Mouse (Mus musculus) CH12.LX (cell line): ENCODE measurements around the gene Kcnj3. TPM values are rescaled to one million over a fixed set of nuclear protein-coding genes. Genes with fewer than 3 reads are reported as not detected.

Experiments used
- DNase-seq: peaks from one replicate; pipeline ENCODE4 v3.0.0-alpha.2; 2013; ENCODE audit errors: extremely low read depth
- H3K27ac ChIP-seq: 2 replicates; pipeline ENCODE4 v1.5.1; 2012; ENCODE audit warnings: low read depth, mild to moderate bottlenecking, control low read depth, moderate library complexity; ENCODE audit not compliant: insufficient read depth
- H3K27me3 ChIP-seq: replicated peaks from 2 replicates; pipeline ENCODE3; 2012; ENCODE audit warnings: inconsistent platforms
- H3K36me3 ChIP-seq, 2 experiments: replicated peaks in 1 of 2; 2 replicates each; pipeline versions ENCODE3 to v1.6.1; 2012; ENCODE audit warnings: inconsistent platforms in 1 of 2, low read length in 1 of 2, mild to moderate bottlenecking in 1 of 2, mixed read lengths in 1 of 2, moderate library complexity in 1 of 2; ENCODE audit not compliant: control insufficient read depth in 1 of 2, insufficient read depth in 1 of 2
- H3K4me1 ChIP-seq, 2 experiments: 2 replicates each; pipeline ENCODE4 v1.6.1; 2012; ENCODE audit warnings: inconsistent platforms in 1 of 2, moderate library complexity in 1 of 2; ENCODE audit not compliant: insufficient read depth in 2 of 2, control insufficient read depth in 1 of 2
- H3K4me2 ChIP-seq: 2 replicates; pipeline ENCODE4 v1.6.1; 2012; ENCODE audit warnings: low read depth, mild to moderate bottlenecking, control low read depth; ENCODE audit not compliant: poor library complexity, insufficient read depth, severe bottlenecking
- H3K4me3 ChIP-seq, 3 experiments: fragments of 150-350 bp in 1 of 3; sonication (generic) in 1 of 3; replicated peaks in 1 of 3; 2 replicates each; pipeline versions ENCODE3 to v1.5.1; 2011 to 2012; ENCODE audit warnings: low read depth in 2 of 3, low read length in 2 of 3, mild to moderate bottlenecking in 2 of 3, moderate library complexity in 2 of 3, control low read depth in 1 of 3, improper control_type of control experiment in 1 of 3, inconsistent platforms in 1 of 3, mixed read lengths in 1 of 3; ENCODE audit not compliant: poor library complexity in 1 of 3
- H3K79me2 ChIP-seq: replicated peaks from 2 replicates; pipeline ENCODE4 v1.6.1; 2012; ENCODE audit warnings: mild to moderate bottlenecking, moderate library complexity; ENCODE audit not compliant: control insufficient read depth, poor library complexity, insufficient read depth, severe bottlenecking; ENCODE audit errors: extremely low read depth
- H3K9ac ChIP-seq: 2 replicates; pipeline ENCODE4 v1.6.1; 2012; ENCODE audit warnings: low read depth, mild to moderate bottlenecking, control low read depth, moderate library complexity; ENCODE audit not compliant: insufficient read depth
- H3K9me3 ChIP-seq: replicated peaks from 2 replicates; pipeline ENCODE3; 2012; ENCODE audit warnings: low read length, inconsistent platforms, mixed read lengths
- BHLHE40 ChIP-seq: IDR thresholded peaks from 2 replicates; pipeline ENCODE4 v1.6.1; 2011; ENCODE audit warnings: mild to moderate bottlenecking, low read depth, low read length, improper control_type of control experiment
- CHD1 ChIP-seq: IDR thresholded peaks from 2 replicates; pipeline ENCODE4 v1.6.1; 2012; ENCODE audit warnings: low read depth, low read length, improper control_type of control experiment, inconsistent platforms
- CHD2 ChIP-seq: IDR thresholded peaks from 2 replicates; pipeline ENCODE4 v1.6.1; 2011; ENCODE audit warnings: low read length, improper control_type of control experiment
- EP300 ChIP-seq: IDR thresholded peaks from 2 replicates; pipeline ENCODE4 v1.6.1; 2011; ENCODE audit warnings: low read length, improper control_type of control experiment
- HCFC1 ChIP-seq: IDR thresholded peaks from 2 replicates; pipeline ENCODE4 v1.6.1; 2012; ENCODE audit warnings: low read depth, mild to moderate bottlenecking, inconsistent platforms, low read length, improper control_type of control experiment
- JUND ChIP-seq: conservative IDR thresholded peaks from 2 replicates; pipeline ENCODE4 v1.6.1; 2011; ENCODE audit warnings: low read depth, low read length, improper control_type of control experiment
- KAT2A ChIP-seq: IDR thresholded peaks from 2 replicates; pipeline ENCODE4 v1.6.1; 2012; ENCODE audit warnings: low read length, improper control_type of control experiment, inconsistent platforms; ENCODE audit not compliant: insufficient replicate concordance
- MAX ChIP-seq: IDR thresholded peaks from 2 replicates; pipeline ENCODE4 v1.6.1; 2011; ENCODE audit warnings: low read length, improper control_type of control experiment
- MAZ ChIP-seq: IDR thresholded peaks from 2 replicates; pipeline ENCODE4 v1.6.1; 2012; ENCODE audit warnings: low read depth, mild to moderate bottlenecking, inconsistent platforms, low read length, improper control_type of control experiment, moderate library complexity
- MEF2A ChIP-seq: IDR thresholded peaks from 2 replicates; pipeline ENCODE4 v1.6.1; 2014; ENCODE audit warnings: low read depth, mild to moderate bottlenecking, inconsistent platforms, low read length, improper control_type of control experiment, borderline replicate concordance
- MXI1 ChIP-seq: IDR thresholded peaks from 2 replicates; pipeline ENCODE4 v1.6.1; 2011; ENCODE audit warnings: mild to moderate bottlenecking, low read depth, low read length, improper control_type of control experiment
- NELFE ChIP-seq: IDR thresholded peaks from 2 replicates; pipeline ENCODE4 v1.6.1; 2011; ENCODE audit warnings: low read depth, low read length, improper control_type of control experiment
- NRF1 ChIP-seq: IDR thresholded peaks from 2 replicates; pipeline ENCODE4 v1.6.1; 2014; ENCODE audit warnings: low read depth, mild to moderate bottlenecking, inconsistent platforms, low read length, improper control_type of control experiment, moderate library complexity
- PAX5 ChIP-seq: IDR thresholded peaks from 2 replicates; pipeline ENCODE4 v1.6.1; 2012; ENCODE audit warnings: low read length, inconsistent platforms, mixed read lengths
- POLR2A ChIP-seq: IDR thresholded peaks from 2 replicates; pipeline ENCODE4 v1.6.1; 2011; ENCODE audit warnings: low read depth, mild to moderate bottlenecking, improper control_type of control experiment, low read length
- RCOR1 ChIP-seq: conservative IDR thresholded peaks from 2 replicates; pipeline ENCODE4 v1.6.1; 2012; ENCODE audit warnings: low read depth, mild to moderate bottlenecking, inconsistent platforms, low read length, improper control_type of control experiment
- SIN3A ChIP-seq: IDR thresholded peaks from 2 replicates; pipeline ENCODE4 v1.6.1; 2012; ENCODE audit warnings: low read length, improper control_type of control experiment, inconsistent platforms
- TBP ChIP-seq: conservative IDR thresholded peaks from 2 replicates; pipeline ENCODE4 v1.6.1; 2011; ENCODE audit warnings: low read depth, low read length, improper control_type of control experiment
- TCF12 ChIP-seq: IDR thresholded peaks from 2 replicates; pipeline ENCODE4 v1.6.1; 2014; ENCODE audit warnings: low read depth, mild to moderate bottlenecking, inconsistent platforms, low read length, improper control_type of control experiment
- UBTF ChIP-seq: IDR thresholded peaks from 2 replicates; pipeline ENCODE4 v1.6.1; 2012; ENCODE audit warnings: low read depth, mild to moderate bottlenecking, inconsistent platforms, low read length, improper control_type of control experiment, moderate library complexity
- USF1 ChIP-seq: IDR thresholded peaks from 2 replicates; pipeline ENCODE4 v1.6.1; 2014; ENCODE audit warnings: low read depth, mild to moderate bottlenecking, inconsistent platforms, low read length, improper control_type of control experiment
- ZMIZ1 ChIP-seq: IDR thresholded peaks from 2 replicates; pipeline ENCODE4 v1.6.1; 2012; ENCODE audit warnings: low read depth, mild to moderate bottlenecking, inconsistent platforms, low read length, improper control_type of control experiment
- dilution Hi-C: fragments of 300-500 bp; cut with MboI; formaldehyde crosslinking; loops from 2 replicates; pipeline ENCODE4 v1.14.3; 2020; ENCODE audit warnings: low sequenced_read_pairs; ENCODE audit not compliant: extremely low pct_unique_long_range_greater_than_20kb, extremely low pct_ligation_motif_present
- in situ Hi-C: fragments of 300-500 bp; cut with MboI; formaldehyde crosslinking; loops from 3 replicates; pipeline ENCODE4 v1.14.3; 2019; ENCODE audit warnings: low sequenced_read_pairs, low pct_ligation_motif_present, low pct_unique_long_range_greater_than_20kb, mixed read lengths
- polyA plus RNA-seq: library from polyadenylated mRNA; unstranded; fragments of >175 nt; gene quantifications from 2 replicates; pipeline ENCODE4 v1.2.1, GENCODE M21; 2012; ENCODE audit warnings: low read depth; ENCODE audit not compliant: insufficient read length
- total RNA-seq, 2 experiments: library from RNA; depleted of rRNA; stranded (reverse); fragments of 300-350 nt in 1 of 2; fragments of >200 nt in 1 of 2; gene quantifications; 2 replicates each; pipeline ENCODE4 v1.2.3; 2012 to 2014

Gene Kcnj3
- total and polyA plus RNA-seq, 3 experiments = not detected

GRCm38 (mm10) chr2:55535482-55535881, 99.7 kb downstream of the Kcnj3 start:
- Histone ChIP-seq H3K36me3 (no peaks in the 10 kb centered on the region), H3K79me2 (no peaks in the 10 kb centered on the region), H3K27ac (no peak overlapping the region), H3K4me2 (no peak overlapping the region), H3K9me3 (peaks cover 5% of the 10 kb centered on the region), H3K4me3 (no peak overlapping the region), H3K9ac (no peak overlapping the region), H3K4me1 (no peaks in the 10 kb centered on the region), H3K27me3 (no peaks in the 10 kb centered on the region)
- in situ Hi-C loops = no loop called here
- no peak for DNase-seq
- dilution Hi-C loops = no loop called here
- no peak for TF ChIP-seq MXI1
- no peak for TF ChIP-seq NELFE
- no peak for TF ChIP-seq BHLHE40
- no peak for TF ChIP-seq MEF2A
- no peak for TF ChIP-seq RCOR1
- no peak for TF ChIP-seq JUND
- no peak for TF ChIP-seq CHD2
- TF ChIP-seq EP300 = no peak
- TF ChIP-seq PAX5 = no peak
- no peak for TF ChIP-seq HCFC1
- no peak for TF ChIP-seq TBP
- TF ChIP-seq POLR2A = no peak
- TF ChIP-seq USF1 = no peak
- no peak for TF ChIP-seq CHD1

GRCm38 (mm10) chr2:55547612-55548011, 111.8 kb downstream of the Kcnj3 start:
- H3K36me3 ChIP-seq = no peaks in the 10 kb centered on the region
- in situ Hi-C loops = no loop called here
- TF ChIP-seq KAT2A = no peak
- no peak for TF ChIP-seq UBTF
- TF ChIP-seq CHD2 = no peak
- no peak for TF ChIP-seq MAZ
- no peak for TF ChIP-seq EP300
- TF ChIP-seq NRF1 = no peak
- TF ChIP-seq MAX = no peak
- no peak for TF ChIP-seq ZMIZ1
- TF ChIP-seq SIN3A = no peak
- TF ChIP-seq TCF12 = no peak
- TF ChIP-seq, all 38 proteins: peak for 0
- Histone ChIP-seq H3K79me2 (no peaks in the 10 kb centered on the region), H3K4me2 (no peak overlapping the region), H3K4me1 (no peaks in the 10 kb centered on the region), H3K4me3 (no peak overlapping the region), H3K9me3 (peaks cover 6% of the 10 kb centered on the region), H3K27me3 (no peaks in the 10 kb centered on the region), H3K27ac (no peak overlapping the region), H3K9ac (no peak overlapping the region)
- DNase-seq = no peak
- dilution Hi-C loops = no loop called here
